8 mouse cellular contexts compared by ENCODE assay signal in genomic region chr7:133113185-133113895, GRCm38 (mm10). TPM values are rescaled to one million over a fixed set of nuclear protein-coding genes. Genes with fewer than 3 reads are reported as not detected.
DNase-seq lines count a peak whose midpoint lies in the region; ATAC-seq and TF ChIP-seq lines count a peak whose summit lies in the region.
"Had no signal": no experiment of that assay in that cellular context is flagged by ENCODE, and none has a peak within 500 bp of the region (broad histone marks: within the 10 kb centered on the region; RNA-seq: fewer than 3 reads in every experiment).

No protein-coding gene starts in this region.

- H3K4me3 ChIP-seq in hindbrain, embryonic 16.5 days (ENCODE audit: low read length), result no peak overlapping the region
- H3K4me3 ChIP-seq in hindbrain, embryonic 11.5 days (ENCODE audit: low read depth, low read length), result no peak overlapping the region
- no peak overlapping the region for H3K4me3 ChIP-seq in midbrain, postnatal 0 days (ENCODE audit: low read depth, low read length)
- H3K4me3 ChIP-seq in midbrain, embryonic 13.5 days (replicated peaks), result no peak overlapping the region
- H3K4me3 ChIP-seq in embryonic facial prominence, embryonic 14.5 days (ENCODE audit: low read depth, low read length), result no peak overlapping the region

- WGBS in hindbrain, embryonic 16.5 days, result 75% methylated on average over 8 of the region's 8 CpGs
- 77% methylated on average over 8 of the region's 8 CpGs for WGBS in hindbrain, embryonic 11.5 days
- 78% methylated on average over 8 of the region's 8 CpGs for WGBS in midbrain, postnatal 0 days
- 68% methylated on average over 8 of the region's 8 CpGs for WGBS in midbrain, embryonic 13.5 days
- 75% methylated on average over 8 of the region's 8 CpGs for WGBS in embryonic facial prominence, embryonic 14.5 days

- DNase-seq in hindbrain, embryonic 11.5 days (ENCODE audit: low spot score), result no peak
- DNase-seq in midbrain, postnatal 0 days (ENCODE audit: low spot score), result no peak
- no peak for DNase-seq in embryonic facial prominence, embryonic 14.5 days (ENCODE audit: low spot score)
- DNase-seq in right cerebral cortex, postnatal 4 days, result no peak
- no peak for DNase-seq in right cerebral cortex, postnatal 14 days
- DNase-seq: liver had no signal

- H3K4me1 ChIP-seq in hindbrain, embryonic 16.5 days (ENCODE audit: control insufficient read depth, insufficient read depth, low read depth, low read length), result peaks cover 43% of the 10 kb centered on the region
- H3K4me1 ChIP-seq in hindbrain, embryonic 11.5 days (replicated peaks; ENCODE audit: control insufficient read depth, insufficient read depth, low read length), result peaks cover 29% of the 10 kb centered on the region
- peaks cover 4% of the 10 kb centered on the region; the same call in 1 of the 2 replicates for H3K4me1 ChIP-seq in midbrain, postnatal 0 days (ENCODE audit: insufficient read depth, low read length)
- H3K4me1 ChIP-seq in midbrain, embryonic 13.5 days (replicated peaks), result peaks cover 76% of the 10 kb centered on the region
- H3K4me1 ChIP-seq in embryonic facial prominence, embryonic 14.5 days (ENCODE audit: control insufficient read depth, insufficient read depth, low read length), result peaks cover 73% of the 10 kb centered on the region

- TF ChIP-seq CTCF in midbrain, postnatal 0 days (IDR thresholded peaks at IDR 0.05), result peak; percentile 58

- peak; percentile 44 for ATAC-seq in hindbrain, embryonic 16.5 days
- no peak for ATAC-seq in hindbrain, embryonic 11.5 days (ENCODE audit: low FRiP score)
- no peak for ATAC-seq in midbrain, postnatal 0 days (ENCODE audit: low FRiP score)
- ATAC-seq in midbrain, embryonic 13.5 days, result no peak
- ATAC-seq in embryonic facial prominence, embryonic 14.5 days (ENCODE audit: low read depth), result no peak

- no peaks in the 10 kb centered on the region for H3K9me3 ChIP-seq in hindbrain, embryonic 16.5 days (ENCODE audit: control insufficient read depth, low read length)
- no peaks in the 10 kb centered on the region for H3K9me3 ChIP-seq in hindbrain, embryonic 11.5 days (ENCODE audit: control insufficient read depth, low read length)
- H3K9me3 ChIP-seq in midbrain, postnatal 0 days (ENCODE audit: low read length), result no peaks in the 10 kb centered on the region
- no peaks in the 10 kb centered on the region for H3K9me3 ChIP-seq in midbrain, embryonic 13.5 days
- no peaks in the 10 kb centered on the region for H3K9me3 ChIP-seq in embryonic facial prominence, embryonic 14.5 days (ENCODE audit: control insufficient read depth, low read length)

- no peak overlapping the region for H3K27ac ChIP-seq in hindbrain, embryonic 16.5 days (ENCODE audit: low read depth, low read length)
- no peak overlapping the region for H3K27ac ChIP-seq in hindbrain, embryonic 11.5 days (ENCODE audit: low read depth, low read length)
- no peak overlapping the region for H3K27ac ChIP-seq in midbrain, postnatal 0 days (ENCODE audit: low read depth, low read length)
- H3K27ac ChIP-seq in midbrain, embryonic 13.5 days, result no peak overlapping the region
- H3K27ac ChIP-seq in embryonic facial prominence, embryonic 14.5 days (replicated peaks; ENCODE audit: low read depth, low read length), result peak overlapping the region; percentile 45; the same call in 1 of the 2 replicates

- no peaks in the 10 kb centered on the region for H3K27me3 ChIP-seq in hindbrain, embryonic 16.5 days (replicated peaks; ENCODE audit: control insufficient read depth, insufficient read depth, low read length)
- no peaks in the 10 kb centered on the region for H3K27me3 ChIP-seq in hindbrain, embryonic 11.5 days (ENCODE audit: control insufficient read depth, insufficient read depth, low read length)
- no peaks in the 10 kb centered on the region for H3K27me3 ChIP-seq in midbrain, postnatal 0 days (ENCODE audit: insufficient read depth, low read length)
- H3K27me3 ChIP-seq in midbrain, embryonic 13.5 days, result no peaks in the 10 kb centered on the region
- no peaks in the 10 kb centered on the region for H3K27me3 ChIP-seq in embryonic facial prominence, embryonic 14.5 days (replicated peaks; ENCODE audit: control insufficient read depth, insufficient read depth, low read length)

- H3K9ac ChIP-seq in hindbrain, embryonic 16.5 days (ENCODE audit: low read depth, low read length), result no peak overlapping the region
- no peak overlapping the region for H3K9ac ChIP-seq in hindbrain, embryonic 11.5 days (ENCODE audit: low read depth, low read length)
- no peak overlapping the region for H3K9ac ChIP-seq in midbrain, postnatal 0 days (replicated peaks; ENCODE audit: low read length, poor library complexity, severe bottlenecking)
- no peak overlapping the region for H3K9ac ChIP-seq in midbrain, embryonic 13.5 days (replicated peaks)
- H3K9ac ChIP-seq in embryonic facial prominence, embryonic 14.5 days (ENCODE audit: low read depth, low read length), result no peak overlapping the region

- H3K36me3 ChIP-seq in hindbrain, embryonic 16.5 days (ENCODE audit: control insufficient read depth, insufficient read depth, low read length), result no peaks in the 10 kb centered on the region
- H3K36me3 ChIP-seq in hindbrain, embryonic 11.5 days (ENCODE audit: control insufficient read depth, insufficient read depth, low read length), result no peaks in the 10 kb centered on the region
- no peaks in the 10 kb centered on the region for H3K36me3 ChIP-seq in midbrain, postnatal 0 days (ENCODE audit: insufficient read depth, low read length)
- no peaks in the 10 kb centered on the region for H3K36me3 ChIP-seq in midbrain, embryonic 13.5 days
- 0 out of 2 replicates have a peak, but pooled peaks cover 3% of the 10 kb centered on the region for H3K36me3 ChIP-seq in embryonic facial prominence, embryonic 14.5 days (ENCODE audit: control insufficient read depth, insufficient read depth, low read length)

- H3K4me2 ChIP-seq in hindbrain, embryonic 16.5 days (ENCODE audit: low read length), result no peak overlapping the region
- no peak overlapping the region for H3K4me2 ChIP-seq in hindbrain, embryonic 11.5 days (replicated peaks; ENCODE audit: low read depth, low read length)
- H3K4me2 ChIP-seq in midbrain, postnatal 0 days (ENCODE audit: low read depth, low read length, poor library complexity, severe bottlenecking), result no peak overlapping the region
- H3K4me2 ChIP-seq in midbrain, embryonic 13.5 days (replicated peaks), result no peak overlapping the region
- no peak overlapping the region for H3K4me2 ChIP-seq in embryonic facial prominence, embryonic 14.5 days (ENCODE audit: low read depth, low read length)

RNA-seq across cellular contexts. Expression of gene Fgfr2, which starts 9.8 kb away (rescaled TPM):
- polyA plus RNA-seq in hindbrain, embryonic 16.5 days (2015; fragmentation: Nextera tagmentation; extraction: Ambion mirVana), result 24.1 and 27.7 TPM in 2 replicates
- polyA plus RNA-seq in hindbrain, embryonic 11.5 days (2014; fragmentation: Nextera tagmentation; extraction: Ambion mirVana), result 71.3 and 80.6 TPM in 2 replicates
- 32.6 and 37.2 TPM in 2 replicates for total RNA-seq in midbrain, postnatal 0 days (2014; rRNA removed)
- 10.7 and 12.1 TPM in 2 replicates for polyA plus RNA-seq in midbrain, postnatal 0 days (2015; fragmentation: Nextera tagmentation; extraction: Ambion mirVana)
- 29.9 and 39.4 TPM in 2 replicates for polyA plus RNA-seq in midbrain, embryonic 13.5 days (2015; fragmentation: Nextera tagmentation; extraction: Ambion mirVana)
- polyA plus RNA-seq in embryonic facial prominence, embryonic 14.5 days (2014; fragmentation: Nextera tagmentation; extraction: Ambion mirVana), result 106 and 119 TPM in 2 replicates

RNA-seq across cellular contexts. Expression of gene Ctbp2, which starts 10.8 kb away (rescaled TPM):
- polyA plus RNA-seq in hindbrain, embryonic 16.5 days (2015; fragmentation: Nextera tagmentation; extraction: Ambion mirVana), result 44.9 and 57.9 TPM in 2 replicates
- polyA plus RNA-seq in hindbrain, embryonic 11.5 days (2014; fragmentation: Nextera tagmentation; extraction: Ambion mirVana), result 132 and 134 TPM in 2 replicates
- total RNA-seq in midbrain, postnatal 0 days (2014; rRNA removed), result 58.6 and 64.8 TPM in 2 replicates
- polyA plus RNA-seq in midbrain, postnatal 0 days (2015; fragmentation: Nextera tagmentation; extraction: Ambion mirVana), result 25.9 and 29.1 TPM in 2 replicates
- 88.4 and 91.0 TPM in 2 replicates for polyA plus RNA-seq in midbrain, embryonic 13.5 days (2015; fragmentation: Nextera tagmentation; extraction: Ambion mirVana)
- polyA plus RNA-seq in embryonic facial prominence, embryonic 14.5 days (2014; fragmentation: Nextera tagmentation; extraction: Ambion mirVana), result 63.0 and 69.5 TPM in 2 replicates
